Mouse (Mus musculus) embryonic stem cell, embryonic (primary cell): Measurements from ENCODE around the gene Gpsm2.

Source experiments
- CTCF ChIA-PET, 4 experiments: fragments of 300-600 bp in 2 of 4; fragments of 350-600 bp in 2 of 4; sonication (Branson Sonifier 250); formaldehyde crosslinking; loops; one replicate each; lab custom pipeline; 2022; ENCODE audit warnings: inconsistent platforms in 2 of 4; lab: Charles Lee
- POLR2A ChIA-PET, 4 experiments: fragments of 300-600 bp in 2 of 4; fragments of 350-600 bp in 2 of 4; sonication (Branson Sonifier 250); formaldehyde crosslinking; loops; one replicate each; lab custom pipeline; 2022; ENCODE audit warnings: antibody characterized with exemption in 4 of 4, inconsistent platforms in 1 of 4; lab: Charles Lee

The Gpsm2 gene

GRCm38 (mm10) chr3:108744060-108744459 is 22.0 kb upstream of the Gpsm2 start:
- ChIA-PET CTCF (no interaction called here), POLR2A (no interaction called here)

GRCm38 (mm10) chr3:108739045-108739708 is 17.1 kb upstream of the Gpsm2 start, which contains the start of gene Aknad1:
Aknad1 (plus strand) TSS chr3:108739658.
- ChIA-PET CTCF (interaction anchor here in 1 of 4 experiments (0.7 kb wide), 1 partner anchor 33 kb away, joined by 3 read pairs; no protein-coding TSS in a partner anchor), POLR2A (interaction anchor here in 1 of 4 experiments (0.8 to 1.0 kb wide), 2 partner anchors 17 to 66 kb away, joined by 3 read pairs; partner anchors contain the start of gene Gpsm2)

DNA sequence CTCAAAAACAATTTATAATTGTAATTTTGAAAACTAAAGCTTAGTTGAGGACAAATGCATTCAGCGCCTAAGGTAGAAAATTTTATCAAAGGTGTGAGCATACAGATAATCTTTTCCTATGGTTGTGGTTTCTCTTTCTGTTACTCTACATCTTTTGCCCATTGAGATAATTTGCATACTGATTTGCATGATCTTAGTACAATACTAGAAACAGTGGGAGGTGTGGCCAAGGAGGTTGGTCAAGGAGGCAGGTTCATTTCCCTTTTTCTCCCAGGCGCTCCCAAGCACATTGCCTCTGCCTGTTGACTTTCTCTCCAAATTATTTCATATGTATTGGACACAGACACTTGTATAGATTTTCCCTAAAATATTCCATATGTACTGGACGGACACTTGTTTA is 15.7 kb upstream of the Gpsm2 start:
- CTCF ChIA-PET = no interaction called here
- POLR2A ChIA-PET = no interaction called here

- POLR2A ChIA-PET = interaction anchor here in 3 of 4 experiments (0.5 to 4.2 kb wide), 7 partner anchors 8 to 286 kb away, joined by 3 to 20 read pairs (median 4); partner anchors contain the start of gene Gpsm2 (in 3 of the 3)
- CTCF ChIA-PET = interaction anchor here in 1 of 4 experiments (0.5 to 0.7 kb wide), 2 partner anchors 32 to 69 kb away, joined by 3 read pairs; no protein-coding TSS in a partner anchor
Observed at GRCm38 (mm10) chr3:108730316-108730715, 8.2 kb upstream of the Gpsm2 start.

DNA sequence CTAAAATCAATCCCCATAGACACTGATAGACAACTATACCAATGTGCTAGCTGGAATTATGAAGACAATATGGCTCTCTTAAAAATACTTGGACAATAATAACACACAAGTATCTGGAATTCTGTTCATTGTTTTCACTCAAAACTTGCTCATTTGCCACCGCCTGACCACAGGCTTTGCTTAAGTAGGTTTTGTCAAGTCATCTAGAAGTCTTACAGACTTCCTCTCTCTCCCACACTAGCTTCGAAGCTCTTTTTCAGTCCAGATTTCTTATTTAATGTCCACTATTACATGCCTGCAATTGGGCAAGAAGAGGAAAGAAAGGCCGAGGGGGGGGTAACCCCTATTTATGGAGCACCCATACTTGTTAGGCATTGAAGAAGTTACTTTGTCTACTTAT is 5.7 kb upstream of the Gpsm2 start:
- ChIA-PET POLR2A (interaction anchor here in 1 of 4 experiments (1.7 kb wide), 1 partner anchor 26 kb away, joined by 4 read pairs; no protein-coding TSS in a partner anchor), CTCF (interaction anchor here in 1 of 4 experiments (0.7 kb wide), 1 partner anchor 386 kb away, joined by 6 read pairs; no protein-coding TSS in a partner anchor)

- POLR2A ChIA-PET = interaction anchor here in 1 of 4 experiments (1.7 kb wide), 1 partner anchor 25 kb away, joined by 4 read pairs; no protein-coding TSS in a partner anchor
- CTCF ChIA-PET = interaction anchor here in 1 of 4 experiments (0.7 kb wide), 1 partner anchor 386 kb away, joined by 6 read pairs; no protein-coding TSS in a partner anchor
Observed at GRCm38 (mm10) chr3:108727344-108727743, 5.2 kb upstream of the Gpsm2 start.

DNA sequence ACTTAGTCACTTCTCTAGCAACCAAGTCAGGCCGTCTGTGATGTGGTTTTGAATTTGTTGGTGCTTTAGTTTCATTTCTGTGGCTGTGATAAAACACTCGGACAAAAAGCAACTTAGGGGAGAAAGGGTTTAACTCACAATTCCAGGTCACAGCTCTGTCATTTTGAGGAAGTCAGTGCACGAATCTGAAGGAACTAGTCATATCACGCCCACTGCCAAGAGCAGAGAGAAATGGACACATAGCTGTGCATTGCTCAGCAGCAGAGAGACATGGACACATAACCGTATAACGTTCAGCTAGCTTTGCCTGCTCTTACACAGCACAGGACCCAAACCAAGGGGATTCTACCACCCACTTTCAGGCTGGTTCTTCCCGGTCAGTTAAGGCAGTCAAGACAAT is 4.3 kb upstream of the Gpsm2 start:
- ChIA-PET POLR2A (interaction anchor here in 2 of 4 experiments (0.6 to 0.7 kb wide), 2 partner anchors 78 to 642 kb away, joined by 3 to 5 read pairs; no protein-coding TSS in a partner anchor), CTCF (no interaction called here)

- ChIA-PET POLR2A (interaction anchor here in 3 of 4 experiments (0.6 to 3.4 kb wide), 52 partner anchors 9 to 576 kb away, joined by 3 to 20 read pairs (median 4); partner anchors contain the start of genes Stxbp3 (in 2 of the 3), Wdr47 (in 2 of the 3), Aknad1 (in 1 of the 3) and Atxn7l2 (in 1 of the 3)), CTCF (interaction anchor here in 3 of 4 experiments (0.7 to 1.7 kb wide), 5 partner anchors 20 to 184 kb away, joined by 3 to 6 read pairs (median 3); no protein-coding TSS in a partner anchor)
Observed at GRCm38 (mm10) chr3:108721076-108721991, 775 bp downstream of the Gpsm2 start.

DNA sequence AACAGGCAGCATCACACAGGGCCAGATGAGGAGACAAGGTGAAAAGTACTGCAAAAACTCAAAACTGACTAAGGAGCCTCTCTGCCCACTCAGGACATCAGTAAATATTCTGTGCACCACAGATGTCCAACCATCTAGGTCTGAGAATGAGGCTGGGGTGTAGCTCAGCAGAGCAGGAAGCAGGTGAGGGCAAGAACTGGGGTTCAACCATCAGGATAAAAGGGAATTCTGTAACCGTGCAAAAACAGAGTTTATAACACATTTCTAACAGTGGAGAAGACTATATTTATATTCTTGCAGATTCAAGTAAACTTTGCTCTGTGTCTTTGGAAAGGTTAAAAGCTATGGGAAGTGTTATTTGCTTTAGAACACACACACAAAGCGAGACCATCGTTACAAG is 2.3 kb downstream of the Gpsm2 start:
- ChIA-PET POLR2A (interaction anchor here in 2 of 4 experiments (0.7 to 3.4 kb wide), 2 partner anchors 18 to 64 kb away, joined by 3 to 10 read pairs; no protein-coding TSS in a partner anchor), CTCF (interaction anchor here in 1 of 4 experiments (0.5 to 0.7 kb wide), 2 partner anchors 19 to 288 kb away, joined by 3 to 4 read pairs; no protein-coding TSS in a partner anchor)

GRCm38 (mm10) chr3:108719357-108719756 is 2.8 kb downstream of the Gpsm2 start:
- POLR2A ChIA-PET = interaction anchor here in 1 of 4 experiments (0.7 kb wide), 1 partner anchor 64 kb away, joined by 3 read pairs; no protein-coding TSS in a partner anchor
- CTCF ChIA-PET = interaction anchor here in 1 of 4 experiments (0.7 kb wide), 1 partner anchor 288 kb away, joined by 4 read pairs; no protein-coding TSS in a partner anchor

DNA sequence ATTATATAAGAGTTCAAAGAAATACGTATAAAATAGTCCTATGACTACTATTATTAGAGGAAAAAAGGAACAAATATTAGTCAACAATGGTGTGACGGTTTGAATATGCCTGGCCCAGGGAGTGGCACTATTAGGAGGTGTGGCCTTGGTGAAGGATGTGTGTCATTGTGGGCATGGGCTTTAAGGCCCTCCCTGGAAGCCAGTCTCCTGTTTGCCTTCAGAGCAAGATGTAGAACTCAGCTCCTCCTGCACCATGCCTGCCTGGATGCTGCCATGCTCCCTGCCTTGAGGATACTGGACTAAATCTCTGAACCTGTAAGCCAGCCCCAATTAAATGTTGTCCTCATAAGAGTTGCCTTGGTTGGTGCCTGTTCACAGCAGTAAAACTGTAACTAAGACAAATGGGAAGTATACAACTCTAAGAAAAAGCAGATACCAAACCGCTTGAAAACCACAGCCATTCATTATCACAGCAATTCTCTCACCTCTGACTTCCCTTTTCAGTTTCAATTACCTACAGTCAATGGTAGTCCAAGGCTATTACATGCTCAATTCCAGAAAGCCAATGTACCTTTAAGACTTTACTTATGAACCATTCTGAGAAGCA is 4.1 kb downstream of the Gpsm2 start:
- ChIA-PET POLR2A (interaction anchor here in 1 of 4 experiments (1.5 kb wide), 1 partner anchor 11 kb away, joined by 3 read pairs; no protein-coding TSS in a partner anchor), CTCF (no interaction called here)

DNA sequence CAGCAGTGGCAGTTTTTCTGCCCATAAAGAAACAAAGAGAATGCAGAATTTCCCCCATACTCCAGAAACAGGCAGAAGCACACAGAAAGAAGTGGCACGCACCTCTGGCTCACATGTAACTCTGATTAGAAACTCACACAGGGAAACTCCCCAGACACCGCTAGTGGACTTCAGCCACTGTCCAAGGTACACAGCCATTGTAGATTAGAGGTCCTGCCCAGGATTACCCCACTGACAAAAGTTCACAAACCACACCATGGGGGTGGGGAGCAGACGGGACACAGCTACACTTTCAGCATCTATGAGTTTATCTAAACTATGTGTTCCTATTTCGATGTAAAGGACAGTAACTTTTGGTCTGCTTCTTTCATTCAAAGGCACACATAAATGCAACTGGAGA is 7.3 kb downstream of the Gpsm2 start:
- POLR2A ChIA-PET = interaction anchor here in 1 of 4 experiments (0.7 kb wide), 1 partner anchor 55 kb away, joined by 3 read pairs; no protein-coding TSS in a partner anchor
- CTCF ChIA-PET = no interaction called here

DNA sequence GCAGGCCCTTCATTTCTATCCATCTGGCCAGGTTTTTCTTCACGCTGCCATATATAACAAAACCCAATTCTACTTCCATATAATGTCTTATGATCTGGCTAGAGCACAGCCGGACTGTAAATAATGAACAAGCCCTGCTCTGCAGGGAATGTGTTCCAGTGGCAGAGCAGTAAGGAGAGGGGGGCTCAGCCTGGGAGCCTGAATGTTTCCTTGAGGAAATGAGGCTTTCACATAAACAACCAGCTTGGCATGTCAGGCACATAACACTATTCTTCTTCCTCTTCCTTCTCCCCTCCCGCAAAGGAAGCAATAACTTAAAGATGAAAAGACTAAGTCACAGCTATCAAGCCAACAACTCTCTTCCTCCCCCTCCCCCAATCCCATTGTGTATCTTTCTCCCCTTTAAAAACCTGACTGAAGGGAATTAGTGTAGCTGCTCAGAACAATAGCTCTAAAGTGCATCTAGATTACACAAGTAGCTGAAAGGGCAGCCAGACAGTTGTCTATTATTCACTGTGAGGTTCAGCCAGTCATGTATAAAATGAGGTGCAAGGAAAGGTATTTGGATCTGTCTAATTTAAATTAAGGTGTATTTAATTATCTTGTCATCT is 8.9 kb downstream of the Gpsm2 start:
- ChIA-PET CTCF (no interaction called here), POLR2A (interaction anchor here in 1 of 4 experiments (0.6 to 1.4 kb wide), 3 partner anchors 12 to 121 kb away, joined by 3 to 4 read pairs (median 3); no protein-coding TSS in a partner anchor)

- POLR2A ChIA-PET = interaction anchor here in 2 of 4 experiments (1.0 to 1.6 kb wide), 3 partner anchors 10 to 11 kb away, joined by 3 to 6 read pairs (median 3); partner anchors contain the start of gene Gpsm2 (in 2 of the 2)
- CTCF ChIA-PET = interaction anchor here in 2 of 4 experiments (0.6 to 1.1 kb wide), 2 partner anchors 10 to 171 kb away, joined by 3 to 9 read pairs; no protein-coding TSS in a partner anchor
Observed at GRCm38 (mm10) chr3:108711296-108711695, 10.8 kb downstream of the Gpsm2 start.

DNA sequence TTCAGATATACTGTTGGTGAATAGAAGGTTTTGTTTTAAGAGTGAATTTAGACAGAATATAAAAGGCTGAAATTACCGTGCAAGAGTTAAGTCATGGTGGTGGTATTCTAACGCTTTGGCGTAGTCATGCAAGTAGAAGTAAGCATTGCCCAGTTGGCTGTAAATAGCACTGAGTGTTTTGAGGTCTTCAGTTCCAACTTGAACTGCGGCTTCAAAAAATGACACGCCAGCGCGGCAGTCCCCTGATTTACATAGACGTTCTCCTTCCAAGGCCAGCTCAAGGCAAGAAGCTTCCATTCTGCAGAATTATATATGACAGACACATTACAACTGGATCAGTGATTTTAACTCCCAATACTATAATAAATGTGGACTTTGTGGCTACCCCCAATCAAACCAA is 19.3 kb downstream of the Gpsm2 start:
- POLR2A ChIA-PET = interaction anchor here in 3 of 4 experiments (0.7 to 2.3 kb wide), 3 partner anchors 12 to 20 kb away, joined by 3 to 11 read pairs (median 4); partner anchors contain the start of gene Gpsm2 (in 2 of the 3)
- CTCF ChIA-PET = no interaction called here

- CTCF ChIA-PET = interaction anchor here in 3 of 4 experiments (0.6 to 1.5 kb wide), 14 partner anchors 10 to 300 kb away, joined by 3 to 5 read pairs (median 3); partner anchors contain the start of gene Gpsm2 (in 2 of the 3)
Observed at GRCm38 (mm10) chr3:108701256-108701655, 20.9 kb downstream of the Gpsm2 start.

GRCm38 (mm10) chr3:108699786-108700185 is 22.3 kb downstream of the Gpsm2 start:
- CTCF ChIA-PET = no interaction called here

More at GRCm38 (mm10) chr3:108701256-108701655, 20.9 kb downstream of the Gpsm2 start:
- POLR2A ChIA-PET = interaction anchor here in 2 of 4 experiments (0.7 to 2.3 kb wide), 8 partner anchors 10 to 257 kb away, joined by 3 to 11 read pairs (median 3); partner anchors contain the start of genes Gpsm2 (in 2 of the 2) and Sars (in 1 of the 2)

More at GRCm38 (mm10) chr3:108699786-108700185, 22.3 kb downstream of the Gpsm2 start:
- POLR2A ChIA-PET = no interaction called here
